Mouse (Mus musculus): ENCODE measurements around the gene Psmb8.

- TF ChIP-seq CTCF (IDR thresholded peaks at IDR 0.05; ENCODE audit: low read depth) (no peak), EP300 (IDR thresholded peaks at IDR 0.05; ENCODE audit: low read depth) (no peak)
These were observed 27.3 kb downstream of the Psmb8 start for GRCm38 (mm10) chr17:34224816-34225215.

Data from liver, embryonic 14.5 days (tissue).